Mouse (Mus musculus) intestine, embryonic 14.5 days (tissue): ENCODE results near the gene Pou3f1. TPM values are rescaled to one million over a fixed set of nuclear protein-coding genes. Genes with fewer than 3 reads are reported as not detected.
A peak's percentile ranks its signal among the peaks of the same experiment; 100 is the strongest.

Experiments
- ATAC-seq: fragments of 200-750 bp; cut with Nextera tagmentation; replicated peaks from 2 replicates; pipeline ENCODE4 v1.8.0; 2017; ENCODE audit warnings: low read depth, moderate number of reproducible peaks, moderate TSS enrichment, moderate library complexity; ENCODE audit not compliant: low FRiP score, low TSS enrichment
- DNase-seq: peaks from one replicate; pipeline ENCODE4 v3.0.0-alpha.2; 2018; ENCODE audit warnings: low spot score
- H3K27ac ChIP-seq: fragments of 300-500 bp; sonication (generic); 2 replicates; pipeline ENCODE4 v1.5.1; 2014; ENCODE audit warnings: low read depth, mild to moderate bottlenecking, control low read depth
- H3K27me3 ChIP-seq: fragments of 300-500 bp; sonication (generic); replicated peaks from 2 replicates; pipeline ENCODE4 v1.6.1; 2014; ENCODE audit warnings: low read length, control low read depth; ENCODE audit not compliant: control insufficient read depth, insufficient read depth
- H3K36me3 ChIP-seq: fragments of 300-500 bp; sonication (generic); 2 replicates; pipeline ENCODE4 v1.6.1; 2014; ENCODE audit warnings: low read length, control low read depth; ENCODE audit not compliant: control insufficient read depth, insufficient read depth
- H3K4me1 ChIP-seq: fragments of 300-500 bp; sonication (generic); replicated peaks from 2 replicates; pipeline ENCODE4 v1.6.1; 2014; ENCODE audit warnings: low read length, control low read depth, mixed read lengths; ENCODE audit not compliant: control insufficient read depth, insufficient read depth
- H3K4me2 ChIP-seq: fragments of 300-500 bp; sonication (generic); 2 replicates; pipeline ENCODE4 v1.6.1; 2014; ENCODE audit warnings: low read length
- H3K4me3 ChIP-seq: fragments of 300-500 bp; sonication (generic); 2 replicates; pipeline ENCODE4 v1.5.1; 2014; ENCODE audit warnings: low read depth, low read length, control low read depth, mixed read lengths
- H3K9ac ChIP-seq: fragments of 300-500 bp; sonication (generic); 2 replicates; pipeline ENCODE4 v1.6.1; 2014; ENCODE audit warnings: mild to moderate bottlenecking, low read length
- H3K9me3 ChIP-seq: fragments of 300-500 bp; sonication (generic); 2 replicates; pipeline ENCODE4 v1.6.1; 2016; ENCODE audit warnings: low read length, control low read depth; ENCODE audit not compliant: control insufficient read depth
- WGBS: fragments of 180-500 bp; shearing (Covaris S2); extraction: QIAGEN DNeasy Blood & Tissue Kit; methylation state at CpG from one replicate; pipeline ENCODE4 v1.1.7; 2014; 5-methylcytosine and 5-hydroxymethylcytosine counted together
- polyA plus RNA-seq: library from polyadenylated mRNA; unstranded; fragments of >200 nt; fragmentation: Nextera tagmentation; extraction: Ambion mirVana; gene quantifications from 2 replicates; pipeline ENCODE4 v1.2.1, GENCODE M21; 2014

The Pou3f1 gene
- polyA plus RNA-seq, 1 experiment from 2014 or later = 0.27 TPM

DNA sequence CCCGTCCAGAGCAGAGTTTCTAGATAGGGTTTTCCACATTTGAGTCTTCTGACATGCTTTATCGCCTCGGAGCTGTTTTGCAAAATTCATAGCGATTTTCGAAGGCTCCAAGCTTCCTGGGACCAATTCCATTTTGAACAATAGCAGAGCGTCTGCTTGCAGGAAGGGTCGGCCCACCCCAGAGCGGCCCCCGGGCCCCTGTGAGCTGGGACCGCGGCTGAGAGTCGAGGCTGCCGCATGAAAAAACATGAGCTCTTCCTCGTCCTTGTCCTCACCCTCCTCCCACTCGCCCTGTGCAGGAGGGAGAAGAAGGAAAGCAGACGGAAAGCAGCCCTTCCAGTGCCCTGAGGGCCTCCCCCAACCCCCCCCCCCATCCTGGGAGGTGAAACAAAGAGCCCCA, 38.0 kb upstream of the Pou3f1 start:
- WGBS = 10% methylated on average over 16 of the region's 16 CpGs
- Histone ChIP-seq H3K36me3 (no peaks in the 10 kb centered on the region), H3K4me1 (no peaks in the 10 kb centered on the region), H3K9me3 (no peaks in the 10 kb centered on the region), H3K27me3 (0 out of 2 replicates have a peak, but pooled peaks cover 12% of the 10 kb centered on the region), H3K4me2 (peak overlapping the region; percentile 25; the same call in 1 of the 2 replicates), H3K4me3 (no peak overlapping the region), H3K27ac (no peak overlapping the region), H3K9ac (no peak overlapping the region)
- DNase-seq = no peak
- no peak for ATAC-seq

DNA sequence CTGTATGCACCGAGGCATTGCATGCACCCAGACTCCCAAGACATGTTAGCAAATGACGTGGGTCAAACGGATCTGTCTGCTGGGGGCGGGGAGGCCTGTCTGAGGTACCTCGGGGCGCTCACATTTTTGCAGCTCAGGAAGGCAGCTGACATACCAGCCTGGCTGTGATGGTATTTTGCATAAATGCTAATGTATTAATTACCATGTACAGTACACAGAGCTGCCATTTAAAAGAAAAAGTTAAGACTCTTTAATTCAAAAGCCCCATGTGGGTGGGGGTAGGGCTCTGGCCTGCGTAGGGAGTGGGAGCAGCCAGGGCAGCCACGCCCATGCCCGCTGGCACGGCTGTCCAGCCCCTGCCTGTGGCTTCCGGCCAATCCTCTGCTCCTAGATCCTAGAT, 35.2 kb upstream of the Pou3f1 start:
- Histone ChIP-seq H3K36me3 (no peaks in the 10 kb centered on the region), H3K4me1 (peaks cover 5% of the 10 kb centered on the region; the same call in 1 of the 2 replicates), H3K27me3 (no peaks in the 10 kb centered on the region), H3K27ac (no peak overlapping the region), H3K9ac (no peak overlapping the region), H3K4me3 (no peak overlapping the region), H3K9me3 (no peaks in the 10 kb centered on the region), H3K4me2 (no peak overlapping the region)
- DNase-seq = no peak
- no peak for ATAC-seq
- 68% methylated on average over 11 of the region's 11 CpGs for WGBS

DNA sequence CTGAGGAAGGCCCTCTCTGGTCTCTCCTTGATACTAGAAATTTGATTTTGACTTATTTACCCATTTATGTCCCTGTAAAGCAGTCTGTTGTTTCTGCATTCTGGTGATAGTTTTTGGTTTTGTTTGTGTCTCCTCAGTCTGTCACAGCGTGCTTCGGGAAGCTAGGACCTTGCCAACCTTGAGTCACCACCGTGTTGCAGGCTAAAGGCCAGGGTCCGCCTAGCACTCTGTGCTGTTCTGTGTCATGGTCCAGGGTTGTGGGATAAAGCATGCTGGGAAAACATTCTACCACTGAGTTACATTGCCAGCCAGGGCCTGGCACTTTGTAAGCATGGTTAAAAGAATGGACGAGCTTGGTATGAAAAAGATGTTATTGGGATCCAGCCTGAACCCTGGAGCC, 34.0 kb upstream of the Pou3f1 start:
- Histone ChIP-seq H3K4me2 (no peak overlapping the region), H3K27me3 (no peaks in the 10 kb centered on the region), H3K9ac (no peak overlapping the region), H3K4me1 (peaks cover 5% of the 10 kb centered on the region; the same call in 1 of the 2 replicates), H3K36me3 (no peaks in the 10 kb centered on the region), H3K9me3 (no peaks in the 10 kb centered on the region), H3K4me3 (no peak overlapping the region), H3K27ac (no peak overlapping the region)
- DNase-seq (no peak), ATAC-seq (no peak)
- WGBS = 90% methylated on average over 5 of the region's 5 CpGs

DNA sequence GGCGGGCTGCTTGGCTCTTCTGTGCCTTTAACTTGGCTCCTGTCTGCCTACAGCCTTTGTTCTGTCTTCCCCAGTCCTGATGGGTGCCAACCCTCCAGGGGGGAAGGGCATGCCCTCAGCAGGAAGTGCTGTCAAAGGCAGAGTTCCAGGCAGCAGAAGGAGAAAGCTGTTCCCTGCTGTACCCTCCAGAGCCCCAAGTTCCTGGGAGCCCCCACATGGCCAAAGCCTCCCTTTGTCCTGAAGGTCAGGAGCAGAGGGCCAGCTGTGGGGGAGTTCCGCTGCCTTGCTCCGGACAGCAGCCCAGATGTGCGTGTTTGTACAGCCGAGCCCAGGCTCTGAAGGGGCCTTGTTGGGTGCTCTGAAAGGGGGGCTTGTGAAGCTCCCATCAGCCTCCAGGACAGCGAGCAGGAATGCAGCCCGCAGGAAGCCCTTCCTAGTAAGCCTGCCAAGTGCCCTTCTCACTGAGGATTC, 32.5 kb upstream of the Pou3f1 start:
- H3K9ac ChIP-seq = no peak overlapping the region
- no peak overlapping the region for H3K4me3 ChIP-seq
- WGBS = 22% methylated on average over 7 of the region's 7 CpGs
- H3K27me3 ChIP-seq = no peaks in the 10 kb centered on the region
- ATAC-seq (no peak), DNase-seq (no peak)
- no peaks in the 10 kb centered on the region for H3K9me3 ChIP-seq
- H3K36me3 ChIP-seq = no peaks in the 10 kb centered on the region
- peaks cover 5% of the 10 kb centered on the region; the same call in 1 of the 2 replicates for H3K4me1 ChIP-seq
- no peak overlapping the region for H3K4me2 ChIP-seq
- no peak overlapping the region for H3K27ac ChIP-seq

DNA sequence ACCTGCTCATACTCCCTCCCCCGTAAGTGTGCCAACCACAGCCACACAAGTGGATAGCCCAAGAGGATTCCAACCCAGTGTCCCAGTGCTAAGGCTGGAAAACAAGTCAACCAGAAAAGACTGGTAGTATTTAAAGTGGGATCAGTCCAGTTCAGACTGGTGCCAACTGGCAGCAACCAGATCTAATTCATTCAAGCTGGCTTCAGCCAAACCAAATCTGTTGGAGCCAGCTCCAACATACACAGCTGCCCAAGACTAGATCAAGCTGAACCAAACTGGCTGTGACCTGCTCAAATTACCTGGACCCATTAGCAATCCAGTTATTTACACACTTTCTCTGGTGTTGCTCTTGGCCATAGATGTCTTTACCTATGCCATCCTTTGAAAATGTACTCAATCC, 29.8 kb upstream of the Pou3f1 start:
- 47% methylated on average over 1 of the region's 1 CpGs for WGBS
- Histone ChIP-seq H3K9ac (no peak overlapping the region), H3K27me3 (no peaks in the 10 kb centered on the region), H3K27ac (no peak overlapping the region), H3K4me3 (no peak overlapping the region), H3K4me2 (no peak overlapping the region), H3K9me3 (no peaks in the 10 kb centered on the region), H3K36me3 (no peaks in the 10 kb centered on the region), H3K4me1 (peaks cover 5% of the 10 kb centered on the region; the same call in 1 of the 2 replicates)
- ATAC-seq (no peak), DNase-seq (no peak)

DNA sequence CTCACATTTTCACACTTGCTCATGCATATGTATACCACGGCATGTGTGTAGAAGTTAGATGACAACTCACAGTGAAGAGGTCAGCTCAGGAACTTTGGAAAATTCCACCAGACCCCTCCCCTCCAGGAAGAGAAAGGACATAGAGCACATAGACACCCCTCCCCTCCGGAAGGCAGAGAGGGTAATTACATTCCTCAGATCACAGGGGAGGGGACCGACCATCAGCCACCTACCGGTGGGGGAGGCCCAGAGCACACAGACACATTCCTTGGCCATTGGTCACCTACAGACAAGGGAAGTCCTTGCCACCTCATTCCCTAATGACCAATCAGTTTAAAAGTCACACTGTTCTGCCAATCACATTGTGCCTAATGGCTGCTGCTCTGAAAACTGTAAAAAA, 25.2 kb upstream of the Pou3f1 start:
- 38% methylated on average over 4 of the region's 4 CpGs for WGBS
- no peaks in the 10 kb centered on the region for H3K27me3 ChIP-seq
- no peak overlapping the region for H3K4me3 ChIP-seq
- no peak overlapping the region for H3K9ac ChIP-seq
- no peak for ATAC-seq
- no peaks in the 10 kb centered on the region for H3K9me3 ChIP-seq
- H3K27ac ChIP-seq = no peak overlapping the region
- no peaks in the 10 kb centered on the region for H3K36me3 ChIP-seq
- DNase-seq = no peak
- H3K4me1 ChIP-seq = no peaks in the 10 kb centered on the region
- H3K4me2 ChIP-seq = no peak overlapping the region

DNA sequence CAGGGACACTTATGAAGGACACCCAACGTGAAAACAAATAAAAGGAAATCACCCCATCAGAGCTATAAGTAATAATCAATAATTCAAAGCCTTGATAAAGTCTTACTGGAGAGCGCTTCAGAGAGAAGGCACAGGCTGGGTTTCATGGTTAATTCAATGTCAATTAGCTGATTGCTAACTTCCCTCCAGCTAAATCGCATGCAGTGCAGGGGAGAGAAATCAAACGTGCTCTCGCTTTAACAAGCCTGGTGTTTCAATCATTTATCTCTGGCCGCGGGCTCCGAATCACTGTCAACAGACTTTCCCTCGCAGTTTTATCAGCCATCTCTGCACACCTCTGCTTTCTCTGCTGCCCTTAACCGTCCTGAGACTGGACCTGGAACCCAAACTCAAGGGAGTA, 23.8 kb upstream of the Pou3f1 start:
- no peaks in the 10 kb centered on the region for H3K27me3 ChIP-seq
- 66% methylated on average over 10 of the region's 10 CpGs for WGBS
- no peak overlapping the region for H3K4me2 ChIP-seq
- H3K4me3 ChIP-seq = no peak overlapping the region
- H3K4me1 ChIP-seq = no peaks in the 10 kb centered on the region
- no peak for DNase-seq
- no peaks in the 10 kb centered on the region for H3K9me3 ChIP-seq
- ATAC-seq = no peak
- H3K27ac ChIP-seq = no peak overlapping the region
- H3K9ac ChIP-seq = no peak overlapping the region
- no peaks in the 10 kb centered on the region for H3K36me3 ChIP-seq

DNA sequence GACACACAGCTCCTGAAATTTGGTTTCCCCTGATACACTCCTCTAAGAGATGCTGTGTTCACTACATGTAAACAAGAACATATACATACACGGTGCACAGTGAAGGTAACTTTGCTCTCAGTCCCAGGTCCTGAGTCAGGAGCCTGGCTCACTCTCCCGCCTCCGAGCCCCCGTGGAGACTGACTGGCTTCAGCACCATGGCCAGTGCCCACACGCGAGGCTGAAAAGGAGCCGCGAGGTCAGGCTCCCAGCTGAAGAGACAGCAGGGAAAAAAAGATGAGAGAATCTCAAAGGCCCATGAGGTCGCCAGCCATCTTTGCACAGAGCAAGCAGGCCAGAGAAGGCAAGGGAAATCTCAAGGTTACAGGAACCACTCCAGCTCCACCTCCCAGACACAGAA, 23.3 kb upstream of the Pou3f1 start:
- Histone ChIP-seq H3K27ac (no peak overlapping the region), H3K4me1 (no peaks in the 10 kb centered on the region), H3K9me3 (no peaks in the 10 kb centered on the region), H3K4me3 (no peak overlapping the region), H3K36me3 (no peaks in the 10 kb centered on the region), H3K27me3 (no peaks in the 10 kb centered on the region), H3K4me2 (no peak overlapping the region), H3K9ac (no peak overlapping the region)
- ATAC-seq (no peak), DNase-seq (peak; percentile 85)
- WGBS = 3% methylated on average over 9 of the region's 9 CpGs

DNA sequence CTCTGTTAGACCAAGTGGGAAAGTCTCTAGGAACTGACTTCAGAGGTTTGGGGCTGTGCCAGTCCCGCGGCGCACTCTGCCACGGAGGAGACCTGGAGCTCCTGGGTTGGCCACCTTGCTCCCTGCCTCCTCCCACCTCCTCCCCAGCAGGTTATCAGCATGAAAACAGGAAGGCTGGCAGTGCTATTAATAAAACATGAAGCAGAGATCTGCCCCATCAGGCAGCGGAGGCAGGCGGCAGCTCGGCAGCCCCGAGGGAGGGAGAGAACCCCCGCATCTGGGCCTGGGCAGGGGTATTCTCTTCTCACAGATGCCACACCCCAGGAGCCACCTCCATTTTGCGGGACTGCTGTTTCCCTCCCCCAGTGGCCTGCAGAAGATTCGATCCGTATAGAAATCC, 16.9 kb upstream of the Pou3f1 start:
- no peak overlapping the region for H3K9ac ChIP-seq
- no peak for DNase-seq
- no peak overlapping the region for H3K27ac ChIP-seq
- no peak overlapping the region for H3K4me2 ChIP-seq
- 19% methylated on average over 12 of the region's 12 CpGs for WGBS
- ATAC-seq = no peak
- H3K4me3 ChIP-seq = no peak overlapping the region
- peaks cover 25% of the 10 kb centered on the region for H3K27me3 ChIP-seq
- no peaks in the 10 kb centered on the region for H3K36me3 ChIP-seq
- H3K9me3 ChIP-seq = no peaks in the 10 kb centered on the region
- no peaks in the 10 kb centered on the region for H3K4me1 ChIP-seq
